Mouse (Mus musculus) lung, postnatal 4 days (tissue): ENCODE measurements at regions not wholly inside any gene's neighbourhood (a gene's known extent, or its start where the extent isn't known, plus 50 kb on each side); places are given as distances from the start of the nearest gene placed in this dataset.

Experiments
- DNase-seq, 2 experiments: peaks; one replicate each; pipeline ENCODE4 v3.0.0; 2021

- no peak for DNase-seq
Observed at GRCm38 (mm10) chr6:67149425-67149824, 88.6 kb upstream of the Serbp1 start.

GRCm38 (mm10) chr6:67146708-67147107, 91.3 kb upstream of the Serbp1 start:
- peak in 1 of 2 experiments; percentile 30 for DNase-seq

- no peak for DNase-seq
Observed at GRCm38 (mm10) chr6:67145969-67146368, 92.0 kb upstream of the Serbp1 start.

- DNase-seq, result peak; percentile 48 to 78
Observed at GRCm38 (mm10) chr6:67144946-67145716, 92.8 kb upstream of the Serbp1 start.

- peak; percentile 59 to 77 for DNase-seq
Observed at GRCm38 (mm10) chr6:67142179-67142578, 95.8 kb upstream of the Serbp1 start.

- no peak for DNase-seq
Observed at GRCm38 (mm10) chr6:67140645-67141250, 97.2 kb upstream of the Serbp1 start.

GRCm38 (mm10) chr6:67139012-67139375, 99.0 kb upstream of the Serbp1 start:
- DNase-seq, result no peak

- peak in 1 of 2 experiments; percentile 10 for DNase-seq
Observed at GRCm38 (mm10) chr6:67138302-67139011, 99.5 kb upstream of the Serbp1 start.

GRCm38 (mm10) chr6:67137482-67137881, 100.2 kb upstream of the Gadd45a start:
- no peak for DNase-seq

- DNase-seq, result no peak
Observed at GRCm38 (mm10) chr6:67134915-67135314, 97.7 kb upstream of the Gadd45a start.

- no peak for DNase-seq
Observed at GRCm38 (mm10) chr6:67130540-67131301, 93.5 kb upstream of the Gadd45a start.

GRCm38 (mm10) chr6:67129626-67130025, 92.4 kb upstream of the Gadd45a start:
- DNase-seq, result no peak

- peak; percentile 26 to 32 for DNase-seq
Observed at GRCm38 (mm10) chr6:67128503-67129463, 91.5 kb upstream of the Gadd45a start.

- DNase-seq, result no peak
Observed at GRCm38 (mm10) chr6:67127727-67128126, 90.5 kb upstream of the Gadd45a start.

- DNase-seq, result no peak
Observed at GRCm38 (mm10) chr6:67125715-67126312, 88.6 kb upstream of the Gadd45a start.

GRCm38 (mm10) chr6:67124089-67124488, 86.8 kb upstream of the Gadd45a start:
- no peak for DNase-seq

GRCm38 (mm10) chr6:67123071-67123470, 85.8 kb upstream of the Gadd45a start:
- DNase-seq, result no peak

- no peak for DNase-seq
Observed at GRCm38 (mm10) chr6:67116306-67116705, 79.0 kb upstream of the Gadd45a start.

- no peak for DNase-seq
Observed at GRCm38 (mm10) chr6:67115505-67116303, 78.4 kb upstream of the Gadd45a start.

GRCm38 (mm10) chr6:67114753-67115152, 77.5 kb upstream of the Gadd45a start:
- DNase-seq, result no peak
